Mouse (Mus musculus) liver, adult (tissue): ENCODE results near the gene Pgk1.

Experiments
- GATA4 ChIP-seq: IDR thresholded peaks from 2 replicates; pipeline ENCODE4 v1.6.1; 2014; ENCODE audit warnings: mild to moderate bottlenecking, low read length; ENCODE audit not compliant: insufficient replicate concordance

The Pgk1 gene

DNA sequence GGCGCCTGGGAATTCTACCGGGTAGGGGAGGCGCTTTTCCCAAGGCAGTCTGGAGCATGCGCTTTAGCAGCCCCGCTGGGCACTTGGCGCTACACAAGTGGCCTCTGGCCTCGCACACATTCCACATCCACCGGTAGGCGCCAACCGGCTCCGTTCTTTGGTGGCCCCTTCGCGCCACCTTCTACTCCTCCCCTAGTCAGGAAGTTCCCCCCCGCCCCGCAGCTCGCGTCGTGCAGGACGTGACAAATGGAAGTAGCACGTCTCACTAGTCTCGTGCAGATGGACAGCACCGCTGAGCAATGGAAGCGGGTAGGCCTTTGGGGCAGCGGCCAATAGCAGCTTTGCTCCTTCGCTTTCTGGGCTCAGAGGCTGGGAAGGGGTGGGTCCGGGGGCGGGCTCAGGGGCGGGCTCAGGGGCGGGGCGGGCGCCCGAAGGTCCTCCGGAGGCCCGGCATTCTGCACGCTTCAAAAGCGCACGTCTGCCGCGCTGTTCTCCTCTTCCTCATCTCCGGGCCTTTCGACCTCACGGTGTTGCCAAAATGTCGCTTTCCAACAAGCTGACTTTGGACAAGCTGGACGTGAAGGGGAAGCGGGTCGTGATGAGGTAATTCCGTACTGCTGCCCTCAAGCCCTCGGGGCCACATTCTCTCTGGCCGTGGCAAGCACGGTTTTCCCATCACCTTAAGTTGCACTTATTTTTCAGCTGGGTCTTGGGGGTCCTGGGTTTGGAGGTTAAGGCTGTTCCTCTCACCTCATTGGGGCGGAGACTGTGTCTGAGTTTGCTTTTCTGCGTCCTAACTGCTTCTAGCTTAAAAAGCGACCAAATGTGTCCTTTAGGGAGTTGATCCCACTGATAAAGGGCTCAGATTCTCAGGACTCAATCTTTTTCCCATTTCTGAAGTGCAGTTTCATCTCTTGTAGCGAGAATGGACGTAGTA is at the start of gene Pgk1:
TSS of gene Pgk1 (plus strand) at position 388 of the 937 bp plus-strand sequence.
- TF ChIP-seq GATA4: no peak

DNA sequence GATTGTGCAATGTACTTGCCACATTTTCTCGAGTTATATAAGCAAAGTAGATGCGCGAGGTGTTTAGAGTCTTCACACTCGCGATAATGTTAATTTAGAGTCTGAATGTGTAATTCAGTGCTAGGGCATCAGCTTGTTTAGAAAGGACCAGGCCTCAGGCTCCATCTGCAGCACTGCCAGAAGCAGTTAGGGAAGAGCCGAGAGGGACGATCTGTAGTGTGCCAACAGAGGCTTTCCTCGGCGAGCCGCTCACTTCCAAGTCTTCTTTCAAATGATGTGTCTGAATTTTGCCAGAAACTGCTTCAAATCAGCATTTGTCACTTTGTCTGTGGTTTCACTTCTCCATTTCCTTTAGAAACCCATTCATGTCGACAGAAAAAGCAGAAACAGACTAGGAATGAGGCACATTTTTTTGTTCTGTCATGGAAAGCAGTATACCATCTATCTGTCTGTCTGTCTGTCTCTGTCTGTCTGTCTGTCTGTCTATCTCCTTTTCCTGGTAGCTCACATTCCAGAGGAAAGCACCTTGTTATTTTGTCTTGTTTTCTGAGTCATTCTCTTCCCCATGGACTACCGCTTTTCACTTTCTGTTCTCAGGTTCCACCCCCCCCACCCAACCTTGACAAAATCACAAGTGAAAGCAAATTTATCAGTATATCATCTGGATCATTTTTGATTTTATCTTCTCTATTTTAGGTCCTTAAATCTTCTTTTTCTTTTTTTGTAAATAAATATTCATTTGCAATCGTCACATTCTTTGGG is 47.4 kb upstream of the Pgk1 start:
- TF ChIP-seq GATA4: no peak

GRCm38 (mm10) chrX:106142936-106143335 is 44.0 kb upstream of the Pgk1 start, which contains the start of gene Tlr13:
Gene Tlr13, plus strand, starts transcription at chrX:106143204.
- TF ChIP-seq GATA4: no peak

GRCm38 (mm10) chrX:106148185-106148584 is 38.7 kb upstream of the Pgk1 start:
- TF ChIP-seq GATA4: no peak

DNA sequence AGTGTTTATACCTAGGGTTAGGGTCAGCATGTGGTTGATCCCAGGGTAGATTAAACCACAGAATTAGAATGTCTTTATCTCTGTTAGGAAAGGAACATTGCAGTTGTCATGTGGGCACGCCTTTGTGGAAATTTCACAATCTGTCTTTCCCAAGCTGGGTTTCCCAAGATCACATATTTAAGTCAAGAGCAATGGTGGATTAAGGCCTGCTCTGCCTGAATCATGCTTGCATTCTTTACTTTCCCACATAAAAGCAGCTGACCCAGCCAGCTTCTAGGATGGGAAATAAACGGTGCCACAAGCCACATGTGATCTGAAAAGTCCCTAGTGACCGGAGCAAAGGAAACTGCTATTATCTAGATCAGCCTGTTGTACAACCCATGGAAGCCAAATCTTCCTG is 37.4 kb upstream of the Pgk1 start:
- TF ChIP-seq GATA4: no peak

GRCm38 (mm10) chrX:106154180-106154586 is 32.7 kb upstream of the Pgk1 start:
- TF ChIP-seq GATA4: no peak

- TF ChIP-seq GATA4: no peak
Observed at GRCm38 (mm10) chrX:106155892-106156291, 31.0 kb upstream of the Pgk1 start.

DNA sequence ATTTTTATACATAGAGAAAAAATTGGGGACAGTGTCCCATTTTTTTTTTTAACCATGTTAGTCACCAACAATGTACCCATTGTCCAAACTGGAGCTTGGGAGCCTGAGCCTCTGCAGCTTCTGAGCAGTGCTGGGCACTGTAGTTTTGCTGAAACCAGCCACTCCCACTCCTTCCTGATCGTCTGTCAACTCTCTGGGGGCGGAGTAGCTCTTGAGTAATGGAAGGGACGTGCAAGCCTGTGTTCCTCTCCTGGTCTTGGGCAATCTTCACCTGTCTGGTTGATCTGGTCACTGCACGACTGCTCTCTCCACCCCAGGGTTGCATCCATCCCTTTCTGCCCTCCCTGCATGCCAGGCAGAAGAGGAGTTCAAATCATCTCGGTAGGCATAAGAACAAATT is 22.9 kb upstream of the Pgk1 start:
- TF ChIP-seq GATA4: no peak

GRCm38 (mm10) chrX:106164555-106164954 is 22.3 kb upstream of the Pgk1 start:
- TF ChIP-seq GATA4: no peak

DNA sequence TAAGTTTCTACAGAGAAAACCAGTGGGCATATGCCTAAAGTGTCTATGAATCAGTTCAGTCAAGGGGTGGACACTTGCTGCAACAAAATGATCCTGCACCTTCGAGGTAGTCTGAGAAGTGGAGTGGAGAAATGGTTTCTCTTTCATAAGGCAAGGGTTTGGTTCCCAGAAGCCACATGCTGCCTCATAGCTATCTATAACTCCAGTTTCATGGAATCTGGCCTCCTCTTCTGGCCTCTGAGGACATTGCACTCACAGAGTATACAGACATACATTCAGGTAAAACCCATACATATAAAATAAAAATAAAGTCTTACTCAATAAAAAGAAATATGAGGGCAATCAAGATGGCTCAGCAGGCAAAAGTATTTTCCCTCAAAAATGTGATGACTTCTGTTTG is 21.8 kb upstream of the Pgk1 start:
- TF ChIP-seq GATA4: no peak

DNA sequence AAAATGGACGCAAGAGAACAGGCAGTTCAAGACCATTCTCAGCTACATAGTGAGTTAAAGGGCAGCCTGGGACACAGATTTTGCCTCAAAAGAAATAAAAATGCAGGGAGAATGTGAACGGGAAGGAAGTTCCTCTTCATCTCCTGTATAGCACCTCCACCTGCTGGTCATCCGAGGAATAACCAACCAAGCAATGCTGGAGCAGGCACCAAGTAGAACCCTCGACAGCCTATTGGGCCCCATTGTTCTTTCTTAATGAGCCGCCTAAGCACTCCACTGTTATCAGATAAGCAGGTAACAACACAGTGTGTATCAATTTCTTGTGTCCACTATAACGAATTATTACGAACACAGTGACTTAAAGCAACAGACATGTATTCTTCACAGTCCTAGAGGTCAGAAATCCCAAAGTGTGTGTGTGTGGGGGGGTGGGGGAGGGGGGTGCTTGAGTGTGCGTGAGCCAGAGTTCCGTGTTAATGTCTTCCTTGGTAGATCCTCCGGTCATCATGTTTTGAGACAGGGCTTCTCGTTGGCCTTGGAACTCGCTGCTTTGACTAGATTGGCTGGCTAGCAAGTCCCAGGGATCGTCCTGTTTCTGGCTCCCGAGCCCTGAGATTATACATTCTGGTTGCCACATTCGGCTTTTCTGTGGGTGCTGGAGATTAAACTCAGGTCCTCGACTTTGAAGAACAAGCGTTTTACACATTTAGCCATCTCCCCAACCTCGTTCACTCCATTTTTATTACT is 15.6 kb upstream of the Pgk1 start:
- TF ChIP-seq GATA4: no peak

GRCm38 (mm10) chrX:106171853-106172154 is 15.1 kb upstream of the Pgk1 start:
- TF ChIP-seq GATA4: no peak

GRCm38 (mm10) chrX:106176331-106176730 is 10.6 kb upstream of the Pgk1 start:
- no peak for TF ChIP-seq GATA4

DNA sequence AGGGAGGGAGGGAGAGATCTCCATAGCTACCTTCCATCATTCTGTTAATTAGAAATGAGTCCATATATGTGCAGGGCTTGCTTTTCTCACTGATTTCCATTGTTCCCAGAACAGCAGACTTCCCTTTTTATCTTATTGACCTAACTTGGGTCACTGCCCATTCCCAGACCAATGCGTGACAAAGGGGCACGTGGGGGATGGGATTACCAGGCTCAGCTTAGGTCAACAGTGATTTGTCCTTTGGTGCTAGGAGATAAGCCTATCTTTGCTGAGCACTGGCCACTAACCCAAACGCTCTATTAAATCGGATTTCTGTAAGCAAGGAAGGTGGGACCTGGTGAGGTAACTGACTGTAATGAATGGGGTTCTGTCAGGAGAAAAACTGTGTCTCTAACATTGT is 2.6 kb upstream of the Pgk1 start:
- TF ChIP-seq GATA4: peak; percentile 75; the same call in 1 of the 2 replicates

GRCm38 (mm10) chrX:106185706-106186105 is 1.2 kb upstream of the Pgk1 start:
- no peak for TF ChIP-seq GATA4
